Mouse (Mus musculus): Measurements from ENCODE around the gene Aacs. TPM values are rescaled to one million over a fixed set of nuclear protein-coding genes. Genes with fewer than 3 reads are reported as not detected.

Gene Aacs
- total and polyA plus RNA-seq, 3 experiments, result 21.3 to 48.8 (median 39.8) TPM

DNA sequence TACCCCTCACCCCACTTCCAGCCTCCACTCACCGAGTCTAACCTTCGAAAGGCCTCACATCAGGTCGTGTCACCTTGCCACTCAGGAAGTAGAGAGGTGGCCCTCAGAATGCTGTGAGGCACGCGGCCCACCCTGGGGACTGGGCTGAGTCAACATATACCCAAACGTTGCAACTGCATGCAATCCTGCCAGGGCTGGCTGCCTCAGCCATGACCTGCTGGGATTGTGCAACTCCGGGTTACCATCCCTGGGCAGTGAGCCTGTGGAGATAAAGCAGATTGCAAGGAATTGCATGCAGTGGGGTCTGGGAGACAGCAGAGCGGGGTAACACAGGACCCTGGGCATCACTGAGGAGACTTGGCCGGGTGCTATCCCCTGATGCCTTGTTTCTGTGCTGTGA lies 23.0 kb upstream of the Aacs start:
- no peaks in the 10 kb centered on the region for H3K9me3 ChIP-seq (replicated peaks; ENCODE audit: low read length)
- in situ Hi-C loops (cut with MboI; ENCODE audit: low pct_ligation_motif_present, low pct_unique_long_range_greater_than_20kb, low sequenced_read_pairs) (no loop called here), dilution Hi-C loops (cut with MboI; ENCODE audit: extremely low pct_ligation_motif_present, extremely low pct_unique_long_range_greater_than_20kb, low sequenced_read_pairs) (no loop called here)
- H3K4me3 ChIP-seq (replicated peaks in 1 of 3; ENCODE audit: low read depth in 2 of 3, low read length in 2 of 3, poor library complexity in 1 of 3), result no peak overlapping the region
- H3K27me3 ChIP-seq (replicated peaks), result no peaks in the 10 kb centered on the region
- peaks cover 21 to 92% of the 10 kb centered on the region in 2 experiments for H3K36me3 ChIP-seq (replicated peaks in 1 of 2; ENCODE audit: control insufficient read depth in 1 of 2, insufficient read depth in 1 of 2, low read length in 1 of 2)
- H3K4me2 ChIP-seq (ENCODE audit: insufficient read depth, low read depth, poor library complexity, severe bottlenecking), result no peak overlapping the region
- peaks cover 0 to 15% of the 10 kb centered on the region in 2 experiments; a peak in 3 of 4 replicates for H3K4me1 ChIP-seq (ENCODE audit: control insufficient read depth in 1 of 2, insufficient read depth in 2 of 2)
- no peak overlapping the region for H3K9ac ChIP-seq (ENCODE audit: insufficient read depth, low read depth)
- H3K79me2 ChIP-seq (replicated peaks; ENCODE audit: control insufficient read depth, extremely low read depth, insufficient read depth, poor library complexity, severe bottlenecking), result peaks cover 31% of the 10 kb centered on the region
- no peak for TF ChIP-seq NRF1 (IDR thresholded peaks at IDR 0.05; ENCODE audit: low read depth, low read length)
- H3K27ac ChIP-seq (ENCODE audit: insufficient read depth, low read depth), result no peak overlapping the region
- no peak for DNase-seq (ENCODE audit: extremely low read depth)

DNA sequence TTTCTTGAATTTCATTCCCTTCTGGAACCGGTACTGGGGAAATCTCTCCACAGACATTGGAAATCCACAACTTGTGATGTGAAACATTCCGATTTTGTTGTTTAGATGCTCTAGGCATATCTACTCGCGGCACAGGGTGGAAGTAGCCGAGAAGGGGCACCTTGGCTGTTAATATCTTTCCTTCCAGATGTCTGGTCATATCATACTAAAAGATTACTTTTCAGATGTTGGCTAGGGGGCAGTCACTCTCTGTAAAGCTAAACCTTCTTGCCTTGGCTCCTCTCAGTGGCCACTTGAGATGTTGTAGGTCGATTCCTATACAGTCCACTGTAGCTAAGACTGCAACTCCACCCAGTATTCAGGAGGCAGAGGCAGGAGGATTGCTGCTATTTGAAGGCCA lies 19.5 kb upstream of the Aacs start:
- Histone ChIP-seq H3K4me3 (replicated peaks in 1 of 3; ENCODE audit: low read depth in 2 of 3, low read length in 2 of 3, poor library complexity in 1 of 3) (no peak overlapping the region), H3K4me1 (ENCODE audit: control insufficient read depth in 1 of 2, insufficient read depth in 2 of 2) (no peaks in the 10 kb centered on the region; a peak in 1 of 4 replicates), H3K4me2 (ENCODE audit: insufficient read depth, low read depth, poor library complexity, severe bottlenecking) (no peak overlapping the region), H3K36me3 (replicated peaks in 1 of 2; ENCODE audit: control insufficient read depth in 1 of 2, insufficient read depth in 1 of 2, low read length in 1 of 2) (peaks cover 21 to 77% of the 10 kb centered on the region in 2 experiments), H3K27ac (ENCODE audit: insufficient read depth, low read depth) (no peak overlapping the region), H3K9me3 (replicated peaks; ENCODE audit: low read length) (no peaks in the 10 kb centered on the region), H3K27me3 (replicated peaks) (no peaks in the 10 kb centered on the region), H3K9ac (ENCODE audit: insufficient read depth, low read depth) (no peak overlapping the region), H3K79me2 (replicated peaks; ENCODE audit: control insufficient read depth, extremely low read depth, insufficient read depth, poor library complexity, severe bottlenecking) (peaks cover 11% of the 10 kb centered on the region)
- DNase-seq (ENCODE audit: extremely low read depth), result no peak
- in situ Hi-C loops (cut with MboI; ENCODE audit: low pct_ligation_motif_present, low pct_unique_long_range_greater_than_20kb, low sequenced_read_pairs), result no loop called here
- TF ChIP-seq USF2 (conservative IDR thresholded peaks at IDR 0.05; ENCODE audit: low read depth, low read length), result no peak
- no peak for TF ChIP-seq GABPA (IDR thresholded peaks at IDR 0.05; ENCODE audit: insufficient replicate concordance, low read depth, low read length)
- TF ChIP-seq CTCF (conservative IDR thresholded peaks at IDR 0.05 in 1 of 2, IDR thresholded peaks at IDR 0.05 in 1 of 2; ENCODE audit: low read depth in 2 of 2, low read length in 2 of 2), result peak in 1 of 2 experiments; percentile 25; a peak in 1 of 4 replicates
- TF ChIP-seq RCOR1 (conservative IDR thresholded peaks at IDR 0.05; ENCODE audit: low read depth, low read length), result no peak
- dilution Hi-C loops (cut with MboI; ENCODE audit: extremely low pct_ligation_motif_present, extremely low pct_unique_long_range_greater_than_20kb, low sequenced_read_pairs), result no loop called here

DNA sequence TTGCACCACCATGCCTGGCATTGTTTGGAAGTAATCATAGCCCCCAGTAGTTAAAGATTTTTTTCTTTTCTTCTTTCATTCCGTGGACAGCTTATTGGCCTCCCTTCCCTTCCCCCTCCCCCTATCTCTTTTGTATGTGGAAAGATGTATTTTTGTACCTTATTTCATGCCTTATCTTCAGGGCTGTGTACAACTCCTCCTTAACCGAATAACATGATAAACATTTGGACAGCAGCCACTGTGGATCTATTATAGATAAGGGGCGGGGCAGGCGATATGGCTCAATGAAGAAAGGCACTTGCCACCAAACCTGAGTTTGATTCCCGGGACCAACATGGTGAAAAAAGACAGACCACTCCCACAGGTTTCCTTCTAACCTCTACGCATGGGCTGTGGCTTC lies 18.1 kb upstream of the Aacs start:
- no peaks in the 10 kb centered on the region; a peak in 1 of 4 replicates for H3K4me1 ChIP-seq (ENCODE audit: control insufficient read depth in 1 of 2, insufficient read depth in 2 of 2)
- H3K79me2 ChIP-seq (replicated peaks; ENCODE audit: control insufficient read depth, extremely low read depth, insufficient read depth, poor library complexity, severe bottlenecking), result peaks cover 4% of the 10 kb centered on the region
- H3K27ac ChIP-seq (ENCODE audit: insufficient read depth, low read depth), result no peak overlapping the region
- in situ Hi-C loops (cut with MboI; ENCODE audit: low pct_ligation_motif_present, low pct_unique_long_range_greater_than_20kb, low sequenced_read_pairs), result no loop called here
- dilution Hi-C loops (cut with MboI; ENCODE audit: extremely low pct_ligation_motif_present, extremely low pct_unique_long_range_greater_than_20kb, low sequenced_read_pairs), result no loop called here
- no peak for DNase-seq (ENCODE audit: extremely low read depth)
- no peak overlapping the region for H3K4me3 ChIP-seq (replicated peaks in 1 of 3; ENCODE audit: low read depth in 2 of 3, low read length in 2 of 3, poor library complexity in 1 of 3)
- no peaks in the 10 kb centered on the region for H3K9me3 ChIP-seq (replicated peaks; ENCODE audit: low read length)
- TF ChIP-seq POLR2A (IDR thresholded peaks at IDR 0.05; ENCODE audit: low read depth, low read length), result no peak
- TF ChIP-seq MEF2A (IDR thresholded peaks at IDR 0.05; ENCODE audit: borderline replicate concordance, low read depth, low read length), result no peak
- no peak for TF ChIP-seq ZC3H11A (IDR thresholded peaks at IDR 0.05; ENCODE audit: low read depth, low read length)
- TF ChIP-seq UBTF (IDR thresholded peaks at IDR 0.05; ENCODE audit: low read depth, low read length), result no peak
- TF ChIP-seq JUN (IDR thresholded peaks at IDR 0.05; ENCODE audit: insufficient read depth, low read depth, low read length), result no peak
- no peaks in the 10 kb centered on the region for H3K27me3 ChIP-seq (replicated peaks)
- H3K9ac ChIP-seq (ENCODE audit: insufficient read depth, low read depth), result no peak overlapping the region
- peaks cover 16 to 65% of the 10 kb centered on the region in 2 experiments for H3K36me3 ChIP-seq (replicated peaks in 1 of 2; ENCODE audit: control insufficient read depth in 1 of 2, insufficient read depth in 1 of 2, low read length in 1 of 2)
- no peak overlapping the region for H3K4me2 ChIP-seq (ENCODE audit: insufficient read depth, low read depth, poor library complexity, severe bottlenecking)
